Mouse (Mus musculus): ENCODE results near the gene Kcnh1. TPM values are rescaled to one million over a fixed set of nuclear protein-coding genes. Genes with fewer than 3 reads are reported as not detected.

Gene Kcnh1
- total RNA-seq, 4 experiments from 2014 or later = 0.06 to 0.12 (median 0.10) TPM

GRCm38 (mm10) chr1:192266956-192267355, 76.4 kb downstream of the Kcnh1 start:
- DNase-seq (ENCODE audit: low spot score) = no peak

- DNase-seq (ENCODE audit: low spot score) = no peak
Measured at GRCm38 (mm10) chr1:192268878-192269277, 78.3 kb downstream of the Kcnh1 start.

GRCm38 (mm10) chr1:192269911-192270310, 79.3 kb downstream of the Kcnh1 start:
- DNase-seq (ENCODE audit: low spot score) = no peak

GRCm38 (mm10) chr1:192277801-192278385, 87.3 kb downstream of the Kcnh1 start:
- no peak for DNase-seq (ENCODE audit: low spot score)

- DNase-seq (ENCODE audit: low spot score) = no peak
Measured at GRCm38 (mm10) chr1:192284340-192284739, 93.8 kb downstream of the Kcnh1 start.

- no peak for DNase-seq (ENCODE audit: low spot score)
Measured at GRCm38 (mm10) chr1:192284950-192285349, 94.4 kb downstream of the Kcnh1 start.

GRCm38 (mm10) chr1:192288456-192288855, 97.9 kb downstream of the Kcnh1 start:
- DNase-seq (ENCODE audit: low spot score) = no peak

GRCm38 (mm10) chr1:192291286-192291685, 100.7 kb downstream of the Kcnh1 start:
- DNase-seq (ENCODE audit: low spot score) = no peak

GRCm38 (mm10) chr1:192293391-192293790, 102.8 kb downstream of the Kcnh1 start:
- DNase-seq (ENCODE audit: low spot score) = no peak

- no peak for DNase-seq (ENCODE audit: low spot score)
Measured at GRCm38 (mm10) chr1:192293921-192294320, 103.3 kb downstream of the Kcnh1 start.

GRCm38 (mm10) chr1:192295243-192295860, 104.8 kb downstream of the Kcnh1 start:
- DNase-seq (ENCODE audit: low spot score) = no peak

GRCm38 (mm10) chr1:192295902-192296301, 105.3 kb downstream of the Kcnh1 start:
- no peak for DNase-seq (ENCODE audit: low spot score)

- DNase-seq (ENCODE audit: low spot score) = no peak
Measured at GRCm38 (mm10) chr1:192297481-192298128, 107.0 kb downstream of the Kcnh1 start.

- DNase-seq (ENCODE audit: low spot score) = no peak
Measured at GRCm38 (mm10) chr1:192300417-192300816, 109.8 kb downstream of the Kcnh1 start.

- DNase-seq (ENCODE audit: low spot score) = no peak
Measured at GRCm38 (mm10) chr1:192303615-192304014, 113.0 kb downstream of the Kcnh1 start.

GRCm38 (mm10) chr1:192305155-192305554, 114.6 kb downstream of the Kcnh1 start:
- DNase-seq (ENCODE audit: low spot score) = no peak

- DNase-seq (ENCODE audit: low spot score) = no peak
Measured at GRCm38 (mm10) chr1:192307055-192307454, 116.5 kb downstream of the Kcnh1 start.

- no peak for DNase-seq (ENCODE audit: low spot score)
Measured at GRCm38 (mm10) chr1:192311298-192311697, 120.7 kb downstream of the Kcnh1 start.

- no peak for DNase-seq (ENCODE audit: low spot score)
Measured at GRCm38 (mm10) chr1:192311851-192312438, 121.4 kb downstream of the Kcnh1 start.

- no peak for DNase-seq (ENCODE audit: low spot score)
Measured at GRCm38 (mm10) chr1:192312446-192312845, 121.9 kb downstream of the Kcnh1 start.

GRCm38 (mm10) chr1:192312998-192313397, 122.4 kb downstream of the Kcnh1 start:
- no peak for DNase-seq (ENCODE audit: low spot score)

- DNase-seq (ENCODE audit: low spot score) = no peak
Measured at GRCm38 (mm10) chr1:192313571-192313972, 123.0 kb downstream of the Kcnh1 start.

GRCm38 (mm10) chr1:192314044-192314443, 123.5 kb downstream of the Kcnh1 start:
- DNase-seq (ENCODE audit: low spot score) = no peak

All from heart, adult 8-10 months (tissue).